Mouse (Mus musculus): Measurements from ENCODE around the gene Galm.

DNA sequence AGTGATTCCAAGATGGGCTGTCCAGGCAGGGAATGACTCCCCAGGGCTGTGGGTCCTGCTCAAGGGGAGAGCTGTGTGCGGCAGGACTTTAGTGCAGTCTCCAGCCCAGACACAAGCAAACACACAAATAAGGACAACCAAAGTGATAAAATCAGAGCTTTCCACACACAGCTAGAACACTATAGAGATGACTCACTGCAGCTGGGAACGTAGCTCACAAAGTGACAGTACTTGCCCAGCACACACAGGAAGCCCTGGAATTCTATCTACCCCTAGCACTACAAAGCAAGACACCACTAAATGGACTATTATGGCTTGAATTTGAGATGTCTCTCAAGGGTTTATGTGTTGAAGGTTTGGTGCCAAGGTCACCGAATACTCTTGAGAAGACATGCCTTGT, 39.1 kb upstream of the Galm start:
- TF ChIP-seq POLR2A (IDR thresholded peaks at IDR 0.05; ENCODE audit: control insufficient read depth, low read depth, low read length) (no peak), CTCF (IDR thresholded peaks at IDR 0.05; ENCODE audit: control insufficient read depth, insufficient read depth, insufficient replicate concordance, low read depth, low read length) (no peak)
